Mouse (Mus musculus) small intestine, adult 2 months (tissue): ENCODE measurements around the gene Pigq. TPM values are rescaled to one million over a fixed set of nuclear protein-coding genes. Genes with fewer than 3 reads are reported as not detected.

Experiments used
- H3K27ac ChIP-seq: fragments of 200-500 bp; 2 replicates; pipeline ENCODE4 v1.5.1; 2012; ENCODE audit warnings: low read depth, low read length, control low read depth, inconsistent platforms; ENCODE audit not compliant: insufficient read depth
- H3K27me3 ChIP-seq: fragments of 200-500 bp; 2 replicates; pipeline ENCODE4 v1.6.1; 2012; ENCODE audit warnings: mild to moderate bottlenecking, moderate library complexity, low read length, inconsistent platforms; ENCODE audit not compliant: control insufficient read depth, insufficient read depth
- H3K36me3 ChIP-seq: fragments of 200-500 bp; 2 replicates; pipeline ENCODE4 v1.6.1; 2012; ENCODE audit warnings: mild to moderate bottlenecking, low read length, control low read depth, inconsistent platforms; ENCODE audit not compliant: control insufficient read depth, insufficient read depth
- H3K4me1 ChIP-seq: fragments of 200-500 bp; 2 replicates; pipeline ENCODE4 v1.6.1; 2012; ENCODE audit warnings: low read length, inconsistent platforms, mixed read lengths; ENCODE audit not compliant: control insufficient read depth, insufficient read depth, insufficient read length
- H3K4me3 ChIP-seq: fragments of 200-500 bp; 2 replicates; pipeline ENCODE4 v1.5.1; 2012; ENCODE audit warnings: low read depth, mild to moderate bottlenecking, control low read depth, inconsistent platforms, low read length, moderate library complexity
- CTCF ChIP-seq: fragments of 200-500 bp; IDR thresholded peaks from 2 replicates; pipeline ENCODE4 v1.5.1; 2012; ENCODE audit warnings: low read depth, mild to moderate bottlenecking, control low read depth, inconsistent platforms, low read length, moderate library complexity, mixed read lengths; ENCODE audit not compliant: insufficient replicate concordance, insufficient read length; ENCODE audit errors: extremely low read depth
- POLR2A ChIP-seq: fragments of 200-500 bp; IDR thresholded peaks from 2 replicates; pipeline ENCODE4 v1.6.1; 2012; ENCODE audit warnings: low read depth, mild to moderate bottlenecking, control low read depth, inconsistent platforms, low read length, moderate library complexity
- WGBS: fragments of 180-500 bp; shearing (Covaris S2); methylation state at CpG from one replicate; pipeline ENCODE4 v1.1.7; 2018; 5-methylcytosine and 5-hydroxymethylcytosine counted together
- polyA plus RNA-seq: library from polyadenylated mRNA; depleted of rRNA; stranded (reverse); fragments of >200 nt; gene quantifications from 2 replicates; pipeline ENCODE4 v1.2.3, GENCODE M21; 2012

Pigq gene
- polyA plus RNA-seq, 1 experiment = 74.1 TPM

GRCm38 (mm10) chr17:25956631-25957030 is 11.9 kb upstream of the Pigq start:
- Histone ChIP-seq H3K27ac (no peak overlapping the region), H3K36me3 (peaks cover 20% of the 10 kb centered on the region), H3K27me3 (peaks cover 7% of the 10 kb centered on the region), H3K4me3 (no peak overlapping the region), H3K4me1 (no peaks in the 10 kb centered on the region; the same call in 1 of the 2 replicates)
- TF ChIP-seq CTCF (no peak), POLR2A (no peak)
- 83% methylated on average over 7 of the region's 7 CpGs for WGBS

- TF ChIP-seq CTCF = no peak
- TF ChIP-seq POLR2A = no peak
- no peak overlapping the region for H3K27ac ChIP-seq
- H3K4me3 ChIP-seq = no peak overlapping the region
- H3K4me1 ChIP-seq = no peaks in the 10 kb centered on the region; the same call in 1 of the 2 replicates
- peaks cover 18% of the 10 kb centered on the region for H3K36me3 ChIP-seq
- 69% methylated on average over 7 of the region's 7 CpGs for WGBS
- peaks cover 11% of the 10 kb centered on the region for H3K27me3 ChIP-seq
Observed at GRCm38 (mm10) chr17:25956201-25956600, 11.5 kb upstream of the Pigq start.

GRCm38 (mm10) chr17:25955736-25956135 is 11.0 kb upstream of the Pigq start:
- TF ChIP-seq POLR2A (no peak), CTCF (no peak)
- WGBS = 26% methylated on average over 3 of the region's 3 CpGs
- H3K27ac ChIP-seq = no peak overlapping the region
- H3K27me3 ChIP-seq = peaks cover 16% of the 10 kb centered on the region
- peaks cover 17% of the 10 kb centered on the region for H3K36me3 ChIP-seq
- H3K4me1 ChIP-seq = no peaks in the 10 kb centered on the region; the same call in 1 of the 2 replicates
- no peak overlapping the region for H3K4me3 ChIP-seq

- Histone ChIP-seq H3K27me3 (peaks cover 16% of the 10 kb centered on the region), H3K27ac (no peak overlapping the region), H3K4me3 (no peak overlapping the region), H3K36me3 (peaks cover 8% of the 10 kb centered on the region; the same call in 1 of the 2 replicates), H3K4me1 (no peaks in the 10 kb centered on the region; the same call in 1 of the 2 replicates)
- 63% methylated on average over 2 of the region's 2 CpGs for WGBS
- TF ChIP-seq POLR2A (no peak), CTCF (no peak)
Observed at GRCm38 (mm10) chr17:25954671-25955070, 9.9 kb upstream of the Pigq start.

GRCm38 (mm10) chr17:25953161-25953560 is 8.4 kb upstream of the Pigq start:
- TF ChIP-seq CTCF (no peak), POLR2A (no peak)
- peaks cover 16% of the 10 kb centered on the region for H3K27me3 ChIP-seq
- H3K36me3 ChIP-seq = no peaks in the 10 kb centered on the region
- H3K4me3 ChIP-seq = no peak overlapping the region
- no peak overlapping the region for H3K27ac ChIP-seq
- no peaks in the 10 kb centered on the region; the same call in 1 of the 2 replicates for H3K4me1 ChIP-seq
- 82% methylated on average over 5 of the region's 5 CpGs for WGBS

GRCm38 (mm10) chr17:25951803-25952623 is 7.3 kb upstream of the Pigq start, which contains the start of gene A930017K11Rik:
Gene A930017K11Rik (minus strand): TSS chr17:25952565.
- WGBS = 4% methylated on average over 58 of the region's 58 CpGs
- no peak within 1 kb of the TSS for H3K27ac ChIP-seq
- H3K36me3 ChIP-seq = no peaks in the 10 kb centered on the region
- H3K4me3 ChIP-seq = peak within 1 kb of the TSS; percentile 54
- H3K27me3 ChIP-seq = peaks cover 16% of the 10 kb centered on the region
- H3K4me1 ChIP-seq = no peaks in the 10 kb centered on the region; the same call in 1 of the 2 replicates
- TF ChIP-seq POLR2A (no peak), CTCF (no peak)

GRCm38 (mm10) chr17:25951225-25951802 is 6.6 kb upstream of the Pigq start:
- WGBS = 2% methylated on average over 33 of the region's 33 CpGs
- Histone ChIP-seq H3K27me3 (peaks cover 16% of the 10 kb centered on the region), H3K4me3 (peak overlapping the region; percentile 54), H3K36me3 (no peaks in the 10 kb centered on the region), H3K27ac (no peak overlapping the region), H3K4me1 (no peaks in the 10 kb centered on the region; the same call in 1 of the 2 replicates)
- TF ChIP-seq CTCF (no peak), POLR2A (no peak)

GRCm38 (mm10) chr17:25950706-25951105 is 6.0 kb upstream of the Pigq start:
- H3K27ac ChIP-seq = no peak overlapping the region
- no peak for TF ChIP-seq POLR2A
- TF ChIP-seq CTCF = no peak

More at GRCm38 (mm10) chr17:25950706-25951105, 6.0 kb upstream of the Pigq start:
- Histone ChIP-seq H3K4me1 (no peaks in the 10 kb centered on the region; the same call in 1 of the 2 replicates), H3K36me3 (no peaks in the 10 kb centered on the region), H3K4me3 (no peak overlapping the region), H3K27me3 (peaks cover 16% of the 10 kb centered on the region)
- WGBS = 7% methylated on average over 3 of the region's 3 CpGs
